Mouse (Mus musculus): ENCODE results near the gene Nfatc2.

The Nfatc2 gene

GRCm38 (mm10) chr2:168489953-168490352 is 111.5 kb downstream of the Nfatc2 start:
- DNase-seq (ENCODE audit: low spot score), result no peak

GRCm38 (mm10) chr2:168488158-168488925 is 113.1 kb downstream of the Nfatc2 start:
- no peak for DNase-seq (ENCODE audit: low spot score)

- no peak for DNase-seq (ENCODE audit: low spot score)
Measured at GRCm38 (mm10) chr2:168481121-168481520, 120.3 kb downstream of the Nfatc2 start.

- no peak for DNase-seq (ENCODE audit: low spot score)
Measured at GRCm38 (mm10) chr2:168480692-168481091, 120.8 kb downstream of the Nfatc2 start.

GRCm38 (mm10) chr2:168479930-168480329 is 121.5 kb downstream of the Nfatc2 start:
- no peak for DNase-seq (ENCODE audit: low spot score)

- DNase-seq (ENCODE audit: low spot score), result no peak
Measured at GRCm38 (mm10) chr2:168478431-168478830, 123.0 kb downstream of the Nfatc2 start.

- no peak for DNase-seq (ENCODE audit: low spot score)
Measured at GRCm38 (mm10) chr2:168473496-168473895, 128.0 kb downstream of the Nfatc2 start.

GRCm38 (mm10) chr2:168472899-168473298 is 128.6 kb downstream of the Nfatc2 start:
- peak; percentile 40 for DNase-seq (ENCODE audit: low spot score)

GRCm38 (mm10) chr2:168469032-168469431 is 132.4 kb downstream of the Nfatc2 start:
- peak; percentile 57 for DNase-seq (ENCODE audit: low spot score)

GRCm38 (mm10) chr2:168467166-168467565 is 134.3 kb downstream of the Nfatc2 start:
- no peak for DNase-seq (ENCODE audit: low spot score)

GRCm38 (mm10) chr2:168466066-168466465 is 135.4 kb downstream of the Nfatc2 start:
- DNase-seq (ENCODE audit: low spot score), result no peak

- no peak for DNase-seq (ENCODE audit: low spot score)
Measured at GRCm38 (mm10) chr2:168465646-168466045, 135.8 kb downstream of the Nfatc2 start.

- no peak for DNase-seq (ENCODE audit: low spot score)
Measured at GRCm38 (mm10) chr2:168461865-168462264, 139.6 kb downstream of the Nfatc2 start.

GRCm38 (mm10) chr2:168459627-168460026 is 141.8 kb downstream of the Nfatc2 start:
- no peak for DNase-seq (ENCODE audit: low spot score)

GRCm38 (mm10) chr2:168458583-168458982 is 142.9 kb downstream of the Nfatc2 start:
- DNase-seq (ENCODE audit: low spot score), result no peak

- no peak for DNase-seq (ENCODE audit: low spot score)
Measured at GRCm38 (mm10) chr2:168451714-168452708, 149.4 kb downstream of the Nfatc2 start.

- no peak for DNase-seq (ENCODE audit: low spot score)
Measured at GRCm38 (mm10) chr2:168450977-168451376, 150.5 kb downstream of the Nfatc2 start.

GRCm38 (mm10) chr2:168448054-168448453 is 153.4 kb downstream of the Nfatc2 start:
- DNase-seq (ENCODE audit: low spot score), result no peak

- no peak for DNase-seq (ENCODE audit: low spot score)
Measured at GRCm38 (mm10) chr2:168447601-168448000, 153.9 kb downstream of the Nfatc2 start.

- no peak for DNase-seq (ENCODE audit: low spot score)
Measured at GRCm38 (mm10) chr2:168445211-168445810, 156.1 kb downstream of the Nfatc2 start.

- no peak for DNase-seq (ENCODE audit: low spot score)
Measured at GRCm38 (mm10) chr2:168444126-168444525, 157.3 kb downstream of the Nfatc2 start.

GRCm38 (mm10) chr2:168441494-168441893 is 160.0 kb downstream of the Nfatc2 start:
- DNase-seq (ENCODE audit: low spot score), result no peak
